Mouse (Mus musculus): ENCODE data around the gene Gm38393. TPM values are rescaled to one million over a fixed set of nuclear protein-coding genes. Genes with fewer than 3 reads are reported as not detected.

Gene Gm38393
- polyA plus RNA-seq (2014; fragmentation: Nextera tagmentation; extraction: Ambion mirVana), result 0.20 and 0.57 TPM in 2 replicates

- Histone ChIP-seq H3K4me2 (ENCODE audit: low read length) (peak within 1 kb of the TSS; percentile 49), H3K9me3 (ENCODE audit: control insufficient read depth, low read length) (peaks cover 18% of the 10 kb centered on the region; the same call in 1 of the 2 replicates), H3K9ac (ENCODE audit: low read length) (peak within 1 kb of the TSS; percentile 42), H3K36me3 (ENCODE audit: control insufficient read depth, insufficient read depth, low read length) (no peaks in the 10 kb centered on the region), H3K4me1 (replicated peaks; ENCODE audit: control insufficient read depth, insufficient read depth, low read length) (no peaks in the 10 kb centered on the region), H3K27me3 (replicated peaks; ENCODE audit: control insufficient read depth, insufficient read depth, low read length) (no peaks in the 10 kb centered on the region), H3K27ac (ENCODE audit: low read depth) (no peak within 1 kb of the TSS), H3K4me3 (ENCODE audit: low read depth, low read length) (peak within 1 kb of the TSS; percentile 52)
- 45% methylated on average over 30 of the region's 30 CpGs for WGBS
- DNase-seq (ENCODE audit: low spot score), result peak; percentile 69
- 0 out of 2 replicates have a peak, but pooled peaks have one; percentile 44 for ATAC-seq (replicated peaks; ENCODE audit: low FRiP score, low TSS enrichment, low read depth)
Observed at GRCm38 (mm10) chr7:60004606-60005330, at the start of gene Gm38393, which contains the start of gene Snurf. Gene Gm38393, minus strand, starts transcription at chr7:60005064. Gene Snurf, minus strand, starts transcription at chr7:60005049.

GRCm38 (mm10) chr7:60047481-60048201 is 42.8 kb upstream of the Gm38393 start:
- H3K9ac ChIP-seq (ENCODE audit: low read length), result no peak overlapping the region
- DNase-seq (ENCODE audit: low spot score) (no peak), ATAC-seq (replicated peaks; ENCODE audit: low FRiP score, low TSS enrichment, low read depth) (no peak)
- no peaks in the 10 kb centered on the region for H3K27me3 ChIP-seq (replicated peaks; ENCODE audit: control insufficient read depth, insufficient read depth, low read length)
- H3K9me3 ChIP-seq (ENCODE audit: control insufficient read depth, low read length), result no peaks in the 10 kb centered on the region
- H3K4me3 ChIP-seq (ENCODE audit: low read depth, low read length), result no peak overlapping the region
- no peaks in the 10 kb centered on the region for H3K36me3 ChIP-seq (ENCODE audit: control insufficient read depth, insufficient read depth, low read length)
- H3K4me2 ChIP-seq (ENCODE audit: low read length), result no peak overlapping the region
- no peaks in the 10 kb centered on the region for H3K4me1 ChIP-seq (replicated peaks; ENCODE audit: control insufficient read depth, insufficient read depth, low read length)
- no peak overlapping the region for H3K27ac ChIP-seq (ENCODE audit: low read depth)
- 62% methylated on average over 6 of the region's 6 CpGs for WGBS

GRCm38 (mm10) chr7:60013186-60013585 is 8.3 kb upstream of the Gm38393 start:
- Histone ChIP-seq H3K27me3 (replicated peaks; ENCODE audit: control insufficient read depth, insufficient read depth, low read length) (no peaks in the 10 kb centered on the region), H3K4me1 (replicated peaks; ENCODE audit: control insufficient read depth, insufficient read depth, low read length) (no peaks in the 10 kb centered on the region), H3K9me3 (ENCODE audit: control insufficient read depth, low read length) (no peaks in the 10 kb centered on the region), H3K9ac (ENCODE audit: low read length) (no peak overlapping the region), H3K4me2 (ENCODE audit: low read length) (no peak overlapping the region), H3K36me3 (ENCODE audit: control insufficient read depth, insufficient read depth, low read length) (no peaks in the 10 kb centered on the region), H3K4me3 (ENCODE audit: low read depth, low read length) (no peak overlapping the region), H3K27ac (ENCODE audit: low read depth) (no peak overlapping the region)
- no peak for ATAC-seq (replicated peaks; ENCODE audit: low FRiP score, low TSS enrichment, low read depth)
- DNase-seq (ENCODE audit: low spot score), result no peak
- WGBS, result 76% methylated on average over 3 of the region's 3 CpGs

DNA sequence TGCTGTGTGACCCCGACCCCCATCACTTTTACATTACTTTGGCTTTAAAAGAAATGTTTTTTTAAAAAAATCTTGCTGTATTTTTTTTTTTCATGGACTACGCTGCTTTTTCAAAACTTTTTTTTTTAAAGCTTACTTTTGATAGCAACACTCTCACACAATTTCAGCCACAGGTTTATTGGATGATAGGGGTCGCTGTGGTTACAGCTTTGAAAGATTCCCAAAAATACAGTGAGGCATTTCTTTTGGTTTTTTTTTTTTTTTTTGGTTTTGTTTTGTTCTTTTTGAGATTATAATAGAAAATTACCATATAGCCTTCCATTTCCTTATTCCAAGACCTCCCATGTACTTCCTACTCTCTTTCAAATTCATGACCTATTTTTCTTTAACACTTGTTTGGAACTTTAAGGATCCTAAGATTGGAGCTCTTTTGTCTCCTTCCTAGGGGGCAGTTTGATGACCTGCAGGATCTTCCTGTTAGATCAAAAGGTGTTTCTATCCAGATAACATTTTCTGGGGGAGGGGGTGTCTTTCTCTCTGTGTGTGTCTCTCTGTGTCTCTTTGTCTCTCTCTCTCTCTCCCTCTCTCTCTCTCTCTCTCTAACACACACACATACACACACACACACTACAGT is 3.0 kb upstream of the Gm38393 start:
- DNase-seq (ENCODE audit: low spot score) (no peak), ATAC-seq (replicated peaks; ENCODE audit: low FRiP score, low TSS enrichment, low read depth) (no peak)
- Histone ChIP-seq H3K27me3 (replicated peaks; ENCODE audit: control insufficient read depth, insufficient read depth, low read length) (no peaks in the 10 kb centered on the region), H3K4me2 (ENCODE audit: low read length) (no peak overlapping the region), H3K4me1 (replicated peaks; ENCODE audit: control insufficient read depth, insufficient read depth, low read length) (no peaks in the 10 kb centered on the region), H3K4me3 (ENCODE audit: low read depth, low read length) (no peak overlapping the region), H3K9ac (ENCODE audit: low read length) (no peak overlapping the region), H3K27ac (ENCODE audit: low read depth) (no peak overlapping the region), H3K9me3 (ENCODE audit: control insufficient read depth, low read length) (peaks cover 18% of the 10 kb centered on the region; the same call in 1 of the 2 replicates), H3K36me3 (ENCODE audit: control insufficient read depth, insufficient read depth, low read length) (no peaks in the 10 kb centered on the region)
- WGBS, result 51% methylated on average over 3 of the region's 3 CpGs

- Histone ChIP-seq H3K27me3 (replicated peaks; ENCODE audit: control insufficient read depth, insufficient read depth, low read length) (no peaks in the 10 kb centered on the region), H3K9me3 (ENCODE audit: control insufficient read depth, low read length) (peaks cover 18% of the 10 kb centered on the region; the same call in 1 of the 2 replicates), H3K4me3 (ENCODE audit: low read depth, low read length) (no peak overlapping the region), H3K9ac (ENCODE audit: low read length) (no peak overlapping the region), H3K36me3 (ENCODE audit: control insufficient read depth, insufficient read depth, low read length) (no peaks in the 10 kb centered on the region), H3K4me1 (replicated peaks; ENCODE audit: control insufficient read depth, insufficient read depth, low read length) (no peaks in the 10 kb centered on the region), H3K4me2 (ENCODE audit: low read length) (no peak overlapping the region), H3K27ac (ENCODE audit: low read depth) (no peak overlapping the region)
- no peak for DNase-seq (ENCODE audit: low spot score)
- no peak for ATAC-seq (replicated peaks; ENCODE audit: low FRiP score, low TSS enrichment, low read depth)
- WGBS, result 48% methylated on average over 2 of the region's 2 CpGs
Observed at GRCm38 (mm10) chr7:60006262-60006661, 1.4 kb upstream of the Gm38393 start.

DNA sequence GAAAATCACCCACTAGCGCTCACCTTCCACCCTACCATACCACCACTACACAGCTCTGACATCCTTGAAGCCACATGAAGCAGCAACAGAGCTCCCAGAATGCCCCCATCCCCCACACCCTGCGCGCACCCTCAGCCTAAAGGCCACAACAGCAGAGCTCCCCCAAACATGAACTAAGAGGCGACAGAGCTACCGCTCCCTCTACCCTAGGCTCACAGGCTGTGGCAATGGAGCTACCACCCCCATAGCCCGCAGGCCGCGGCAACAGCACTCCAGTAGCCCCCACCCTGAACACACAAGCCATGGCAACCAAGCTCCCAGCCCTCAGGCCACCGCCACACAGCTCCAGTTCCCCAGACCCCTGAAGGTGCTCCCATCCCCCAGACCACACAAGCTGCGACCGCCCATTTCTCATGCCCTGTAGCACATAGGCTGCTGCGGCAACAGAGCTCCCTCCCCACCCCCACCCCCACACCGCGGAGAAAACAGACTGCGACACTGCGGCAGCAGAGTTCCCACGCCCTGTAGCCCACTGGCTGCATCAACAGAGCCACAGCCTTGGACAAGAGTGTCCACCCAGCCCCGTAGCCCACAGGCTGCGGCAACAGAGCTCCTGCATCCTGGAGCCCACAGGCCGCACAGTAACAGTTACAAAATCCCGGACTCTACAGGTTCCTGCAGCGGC is 801 bp downstream of the Gm38393 start:
- WGBS, result 52% methylated on average over 22 of the region's 22 CpGs

GRCm38 (mm10) chr7:60003006-60003865 is 1.6 kb downstream of the Gm38393 start:
- Histone ChIP-seq H3K9me3 (ENCODE audit: control insufficient read depth, low read length) (peaks cover 18% of the 10 kb centered on the region; the same call in 1 of the 2 replicates), H3K27me3 (replicated peaks; ENCODE audit: control insufficient read depth, insufficient read depth, low read length) (no peaks in the 10 kb centered on the region), H3K27ac (ENCODE audit: low read depth) (no peak overlapping the region), H3K4me3 (ENCODE audit: low read depth, low read length) (peak overlapping the region; percentile 52), H3K36me3 (ENCODE audit: control insufficient read depth, insufficient read depth, low read length) (no peaks in the 10 kb centered on the region), H3K4me2 (ENCODE audit: low read length) (peak overlapping the region; percentile 49), H3K9ac (ENCODE audit: low read length) (no peak overlapping the region; the same call in 1 of the 2 replicates), H3K4me1 (replicated peaks; ENCODE audit: control insufficient read depth, insufficient read depth, low read length) (no peaks in the 10 kb centered on the region)
- 57% methylated on average over 12 of the region's 12 CpGs for WGBS
- ATAC-seq (replicated peaks; ENCODE audit: low FRiP score, low TSS enrichment, low read depth) (0 out of 2 replicates have a peak, but pooled peaks have one; percentile 60), DNase-seq (ENCODE audit: low spot score) (peak; percentile 49)

More for the DNA sequence above, 801 bp downstream of the Gm38393 start:
- Histone ChIP-seq H3K27me3 (replicated peaks; ENCODE audit: control insufficient read depth, insufficient read depth, low read length) (no peaks in the 10 kb centered on the region), H3K9me3 (ENCODE audit: control insufficient read depth, low read length) (peaks cover 18% of the 10 kb centered on the region; the same call in 1 of the 2 replicates), H3K36me3 (ENCODE audit: control insufficient read depth, insufficient read depth, low read length) (no peaks in the 10 kb centered on the region), H3K4me3 (ENCODE audit: low read depth, low read length) (peak overlapping the region; percentile 52), H3K4me1 (replicated peaks; ENCODE audit: control insufficient read depth, insufficient read depth, low read length) (no peaks in the 10 kb centered on the region), H3K27ac (ENCODE audit: low read depth) (no peak overlapping the region), H3K9ac (ENCODE audit: low read length) (peak overlapping the region; percentile 42), H3K4me2 (ENCODE audit: low read length) (peak overlapping the region; percentile 49)
- ATAC-seq (replicated peaks; ENCODE audit: low FRiP score, low TSS enrichment, low read depth), result peak; percentile 54
- peak; percentile 56 for DNase-seq (ENCODE audit: low spot score)
